In genomic region chr4:149701426-149702209, GRCm38 (mm10) we compare ENCODE assay signal across 8 mouse cellular contexts. TPM values are rescaled to one million over a fixed set of nuclear protein-coding genes. Genes with fewer than 3 reads are reported as not detected.
DNase-seq lines count a peak whose midpoint lies in the region; ATAC-seq and TF ChIP-seq lines count a peak whose summit lies in the region.
"Had no signal": no experiment of that assay in that cellular context is flagged by ENCODE, and none has a peak within 500 bp of the region (broad histone marks: within the 10 kb centered on the region; RNA-seq: fewer than 3 reads in every experiment).

No protein-coding gene starts in this region.

- DNase-seq in spleen, adult 18-20 months, result peak; percentile 79 to 92
- no peak for DNase-seq in spleen, adult 12 weeks (ENCODE audit: low spot score)
- DNase-seq in embryonic facial prominence, embryonic 11.5 days (ENCODE audit: low spot score), result peak; percentile 50
- DNase-seq in liver, embryonic 13.5 days, result no peak
- peak; percentile 73 to 89 for DNase-seq in spleen, adult 2 months (ENCODE audit: low read depth in 1 of 2, low spot score in 2 of 2)
- DNase-seq in ovary, postnatal 14 days (ENCODE audit: low spot score), result no peak
- no peak for DNase-seq in neural tube, embryonic 10.5 days (ENCODE audit: extremely low spot score, low spot score)

- 60% methylated on average over 18 of the region's 18 CpGs for WGBS in embryonic facial prominence, embryonic 11.5 days
- 50% methylated on average over 18 of the region's 18 CpGs for WGBS in liver, embryonic 13.5 days (ENCODE audit: insufficient replicate concordance)
- WGBS in spleen, adult 2 months, result 38% methylated on average over 18 of the region's 18 CpGs

- no peaks in the 10 kb centered on the region for H3K36me3 ChIP-seq in embryonic facial prominence, embryonic 11.5 days (replicated peaks; ENCODE audit: control insufficient read depth, insufficient read depth, low read depth, low read length)
- no peaks in the 10 kb centered on the region for H3K36me3 ChIP-seq in liver, embryonic 13.5 days
- no peaks in the 10 kb centered on the region for H3K36me3 ChIP-seq in spleen, adult 2 months (ENCODE audit: control insufficient read depth, insufficient read depth, low read length)
- H3K36me3 ChIP-seq: embryonic facial prominence, embryonic 13.5 days had no signal

- no peak overlapping the region for H3K4me3 ChIP-seq in embryonic facial prominence, embryonic 11.5 days (ENCODE audit: low read depth, low read length)
- no peak overlapping the region for H3K4me3 ChIP-seq in liver, embryonic 13.5 days (replicated peaks)
- H3K4me3 ChIP-seq in spleen, adult 2 months (ENCODE audit: extremely low read depth, insufficient read depth, insufficient read length), result peak overlapping the region; percentile 56
- H3K4me3 ChIP-seq: embryonic facial prominence, embryonic 13.5 days had no signal

- no peak overlapping the region for H3K4me2 ChIP-seq in embryonic facial prominence, embryonic 11.5 days (ENCODE audit: low read depth, low read length)
- peak overlapping the region; percentile 19; the same call in 1 of the 2 replicates for H3K4me2 ChIP-seq in liver, embryonic 13.5 days
- H3K4me2 ChIP-seq: embryonic facial prominence, embryonic 13.5 days had no signal

- H3K27ac ChIP-seq in embryonic facial prominence, embryonic 11.5 days (replicated peaks; ENCODE audit: low read depth, low read length), result no peak overlapping the region
- H3K27ac ChIP-seq in liver, embryonic 13.5 days, result no peak overlapping the region
- H3K27ac ChIP-seq in spleen, adult 2 months (ENCODE audit: insufficient read depth, low read length), result peak overlapping the region; percentile 94
- H3K27ac ChIP-seq: embryonic facial prominence, embryonic 13.5 days had no signal

- TF ChIP-seq POLR2A in spleen, adult 2 months (IDR thresholded peaks at IDR 0.05; ENCODE audit: low read depth, low read length), result peak; percentile 93

- H3K9me3 ChIP-seq in embryonic facial prominence, embryonic 11.5 days (replicated peaks; ENCODE audit: control insufficient read depth, low read length), result no peaks in the 10 kb centered on the region
- H3K9me3 ChIP-seq in liver, embryonic 13.5 days (replicated peaks), result no peaks in the 10 kb centered on the region
- H3K9me3 ChIP-seq: embryonic facial prominence, embryonic 13.5 days had no signal

- no peak for ATAC-seq in embryonic facial prominence, embryonic 11.5 days (replicated peaks; ENCODE audit: insufficient number of reproducible peaks, low FRiP score, low TSS enrichment, low read depth)
- ATAC-seq in liver, embryonic 13.5 days (ENCODE audit: low read depth), result peak; percentile 44; the same call in 1 of the 2 replicates

- no peak for TF ChIP-seq CTCF in spleen, adult 2 months (IDR thresholded peaks at IDR 0.05; ENCODE audit: extremely low read depth, insufficient read depth, insufficient read length, insufficient replicate concordance)

- no peak overlapping the region for H3K9ac ChIP-seq in embryonic facial prominence, embryonic 11.5 days (replicated peaks; ENCODE audit: low read length)
- no peak overlapping the region for H3K9ac ChIP-seq in liver, embryonic 13.5 days
- H3K9ac ChIP-seq: embryonic facial prominence, embryonic 13.5 days had no signal

- peaks cover 12% of the 10 kb centered on the region for H3K27me3 ChIP-seq in embryonic facial prominence, embryonic 11.5 days (ENCODE audit: control insufficient read depth, insufficient read depth, low read length)
- peaks cover 5% of the 10 kb centered on the region; the same call in 1 of the 2 replicates for H3K27me3 ChIP-seq in liver, embryonic 13.5 days
- H3K27me3 ChIP-seq in spleen, adult 2 months (ENCODE audit: control insufficient read depth, insufficient read depth, low read length), result no peaks in the 10 kb centered on the region

- no peaks in the 10 kb centered on the region for H3K4me1 ChIP-seq in embryonic facial prominence, embryonic 11.5 days (ENCODE audit: control insufficient read depth, insufficient read depth, low read length)
- peaks cover 44% of the 10 kb centered on the region for H3K4me1 ChIP-seq in liver, embryonic 13.5 days (replicated peaks)
- peaks cover 20% of the 10 kb centered on the region for H3K4me1 ChIP-seq in spleen, adult 2 months (ENCODE audit: control insufficient read depth, insufficient read depth, insufficient read length)

RNA-seq across cellular contexts. Expression of gene Pik3cd, which starts 0.8 kb away (rescaled TPM):
- polyA plus RNA-seq in embryonic facial prominence, embryonic 11.5 days (2014; fragmentation: Nextera tagmentation; extraction: Ambion mirVana), result 4.2 and 4.5 TPM in 2 replicates
- polyA plus RNA-seq in liver, embryonic 13.5 days (2015; fragmentation: Nextera tagmentation; extraction: Ambion mirVana), result 5.6 and 6.4 TPM in 2 replicates
- polyA plus RNA-seq in spleen, adult 2 months (2012; rRNA removed), result 104 and 124 TPM in 2 replicates

RNA-seq across cellular contexts. Expression of gene Tmem201, which starts 36.2 kb away (rescaled TPM):
- polyA plus RNA-seq in embryonic facial prominence, embryonic 11.5 days (2014; fragmentation: Nextera tagmentation; extraction: Ambion mirVana), result 17.5 and 19.8 TPM in 2 replicates
- 6.9 and 8.4 TPM in 2 replicates for polyA plus RNA-seq in liver, embryonic 13.5 days (2015; fragmentation: Nextera tagmentation; extraction: Ambion mirVana)
- 24.3 and 30.7 TPM in 2 replicates for polyA plus RNA-seq in spleen, adult 2 months (2012; rRNA removed)

Comparison
In these comparisons a context has a peak if more than half of its experiments do, and no peak if none do; other contexts are left out.
1. DNase-seq: peak in spleen, adult 18-20 months (2 of 2), embryonic facial prominence, embryonic 11.5 days (single experiment) and spleen, adult 2 months (2 of 2); none in spleen, adult 12 weeks (single experiment), liver, embryonic 13.5 days (single experiment), ovary, postnatal 14 days (single experiment) and neural tube, embryonic 10.5 days (single experiment).
2. RNA of gene Pik3cd, which starts 0.8 kb away (polyA plus RNA-seq): 104 to 124 TPM in spleen, adult 2 months; 5.6 to 6.4 TPM in liver, embryonic 13.5 days and 4.2 to 4.5 TPM in embryonic facial prominence, embryonic 11.5 days; every median in the first group is over 10 times any median in the second.